Mouse (Mus musculus) urinary bladder, postnatal 14 days (tissue): ENCODE data around the gene Cd4.
"Not testable (repeated sequence)": the region's sequence is repeated elsewhere in the genome, so short reads cannot be mapped to it uniquely, and the experiment has no call there.

ENCODE experiments used
- DNase-seq: peaks from one replicate; pipeline ENCODE4 v3.0.0; 2021; ENCODE audit warnings: low spot score

The Cd4 gene

GRCm38 (mm10) chr6:124847305-124847704, 40.7 kb downstream of the Cd4 start:
- peak; percentile 91 for DNase-seq

GRCm38 (mm10) chr6:124840241-124841167, 47.5 kb downstream of the Cd4 start, which contains the start of gene Gnb3:
Gene Gnb3, minus strand, starts transcription at chr6:124840275.
- DNase-seq = no peak

GRCm38 (mm10) chr6:124839805-124840204, 48.2 kb downstream of the Cd4 start:
- DNase-seq = no peak

GRCm38 (mm10) chr6:124836411-124836810, 51.6 kb downstream of the Cd4 start:
- no peak for DNase-seq

- DNase-seq = no peak
These were observed 52.5 kb downstream of the Cd4 start for GRCm38 (mm10) chr6:124835531-124835930.

GRCm38 (mm10) chr6:124834512-124835081, 53.4 kb downstream of the Cd4 start:
- peak; percentile 50 for DNase-seq

- DNase-seq = no peak
These were observed 56.4 kb downstream of the Cd4 start for GRCm38 (mm10) chr6:124831649-124832048.

GRCm38 (mm10) chr6:124831199-124831598, 56.8 kb downstream of the Cd4 start:
- not testable (repeated sequence) for DNase-seq

- DNase-seq = peak; percentile 93
These were observed 58.0 kb downstream of the Cd4 start for GRCm38 (mm10) chr6:124829799-124830700.

GRCm38 (mm10) chr6:124828868-124829798, 58.9 kb downstream of the Cd4 start, which contains the start of the genes Usp5 and Cdca3:
Gene Usp5, minus strand, starts transcription at chr6:124829484.
Gene Cdca3, plus strand, starts transcription at chr6:124829547.
- peak; percentile 98 for DNase-seq

- DNase-seq = peak; percentile 67
These were observed 59.9 kb downstream of the Cd4 start for GRCm38 (mm10) chr6:124828101-124828592.

- no peak for DNase-seq
These were observed 66.0 kb downstream of the Cd4 start for GRCm38 (mm10) chr6:124822049-124822448.

- DNase-seq = no peak
These were observed 67.1 kb downstream of the Cd4 start for GRCm38 (mm10) chr6:124820891-124821290.

GRCm38 (mm10) chr6:124817971-124818370, 70.0 kb downstream of the Cd4 start:
- no peak for DNase-seq

GRCm38 (mm10) chr6:124817563-124817962, 70.5 kb downstream of the Cd4 start:
- DNase-seq = no peak

- no peak for DNase-seq
These were observed 70.9 kb downstream of the Cd4 start for GRCm38 (mm10) chr6:124817125-124817524.

- DNase-seq = no peak
These were observed 71.4 kb downstream of the Cd4 start for GRCm38 (mm10) chr6:124816611-124817010.

GRCm38 (mm10) chr6:124814858-124815774, 72.9 kb downstream of the Cd4 start:
- no peak for DNase-seq
